8 mouse cellular contexts compared by ENCODE assay signal in genomic region chr17:70847751-70848510, GRCm38 (mm10). TPM values are rescaled to one million over a fixed set of nuclear protein-coding genes. Genes with fewer than 3 reads are reported as not detected.
DNase-seq lines count a peak whose midpoint lies in the region; ATAC-seq and TF ChIP-seq lines count a peak whose summit lies in the region.

No protein-coding gene starts in this region.

- H3K9ac ChIP-seq in lung, embryonic 15.5 days: peak overlapping the region; percentile 69
- H3K9ac ChIP-seq in forebrain, embryonic 13.5 days: peak overlapping the region; percentile 81
- H3K9ac ChIP-seq in intestine, postnatal 0 days (ENCODE audit: low read depth, low read length): peak overlapping the region; percentile 70
- peak overlapping the region; percentile 73 for H3K9ac ChIP-seq in midbrain, embryonic 12.5 days (replicated peaks)

- H3K4me3 ChIP-seq in lung, embryonic 15.5 days: peak overlapping the region; percentile 75
- peak overlapping the region; percentile 69 for H3K4me3 ChIP-seq in forebrain, embryonic 13.5 days
- H3K4me3 ChIP-seq in intestine, postnatal 0 days (ENCODE audit: low read depth, low read length): peak overlapping the region; percentile 78
- H3K4me3 ChIP-seq in midbrain, embryonic 12.5 days: peak overlapping the region; percentile 70

- peak overlapping the region; percentile 99 for H3K27ac ChIP-seq in lung, embryonic 15.5 days
- H3K27ac ChIP-seq in forebrain, embryonic 13.5 days: peak overlapping the region; percentile 89
- peak overlapping the region; percentile 96 for H3K27ac ChIP-seq in intestine, postnatal 0 days (ENCODE audit: low read depth, low read length)
- H3K27ac ChIP-seq in midbrain, embryonic 12.5 days (replicated peaks): peak overlapping the region; percentile 91

- under 1% methylated on average over 17 of the region's 17 CpGs for WGBS in lung, embryonic 15.5 days
- under 1% methylated on average over 17 of the region's 17 CpGs for WGBS in forebrain, embryonic 13.5 days
- WGBS in intestine, postnatal 0 days: under 1% methylated on average over 17 of the region's 17 CpGs
- under 1% methylated on average over 17 of the region's 17 CpGs for WGBS in midbrain, embryonic 12.5 days

- H3K9me3 ChIP-seq in lung, embryonic 15.5 days: no peaks in the 10 kb centered on the region
- H3K9me3 ChIP-seq in forebrain, embryonic 13.5 days (replicated peaks): no peaks in the 10 kb centered on the region
- H3K9me3 ChIP-seq in intestine, postnatal 0 days (ENCODE audit: control insufficient read depth): no peaks in the 10 kb centered on the region
- H3K9me3 ChIP-seq in midbrain, embryonic 12.5 days: no peaks in the 10 kb centered on the region

- H3K4me2 ChIP-seq in lung, embryonic 15.5 days: peak overlapping the region; percentile 94
- H3K4me2 ChIP-seq in forebrain, embryonic 13.5 days: peak overlapping the region; percentile 98
- peak overlapping the region; percentile 94 for H3K4me2 ChIP-seq in intestine, postnatal 0 days (replicated peaks; ENCODE audit: low read depth)
- H3K4me2 ChIP-seq in midbrain, embryonic 12.5 days (replicated peaks): peak overlapping the region; percentile 90

- H3K36me3 ChIP-seq in lung, embryonic 15.5 days: peaks cover 24% of the 10 kb centered on the region
- H3K36me3 ChIP-seq in forebrain, embryonic 13.5 days (ENCODE audit: poor library complexity, severe bottlenecking): peaks cover 10% of the 10 kb centered on the region
- peaks cover 7% of the 10 kb centered on the region; the same call in 1 of the 2 replicates for H3K36me3 ChIP-seq in intestine, postnatal 0 days (ENCODE audit: control insufficient read depth, insufficient read depth)
- H3K36me3 ChIP-seq in midbrain, embryonic 12.5 days: peaks cover 28% of the 10 kb centered on the region

- ATAC-seq in lung, embryonic 15.5 days (ENCODE audit: borderline replicate concordance, extremely low read depth, low FRiP score, low TSS enrichment): no peak
- ATAC-seq in forebrain, embryonic 13.5 days: no peak
- no peak for ATAC-seq in intestine, postnatal 0 days
- no peak for ATAC-seq in midbrain, embryonic 12.5 days (ENCODE audit: low FRiP score, low read depth)

- no peaks in the 10 kb centered on the region for H3K27me3 ChIP-seq in lung, embryonic 15.5 days
- peaks cover 20% of the 10 kb centered on the region for H3K27me3 ChIP-seq in forebrain, embryonic 13.5 days
- H3K27me3 ChIP-seq in intestine, postnatal 0 days (replicated peaks; ENCODE audit: control insufficient read depth, insufficient read depth, low read length): no peaks in the 10 kb centered on the region
- peaks cover 11% of the 10 kb centered on the region; the same call in 1 of the 2 replicates for H3K27me3 ChIP-seq in midbrain, embryonic 12.5 days

- TF ChIP-seq CTCF in intestine, postnatal 0 days (IDR thresholded peaks at IDR 0.05; ENCODE audit: low read depth): no peak

- no peak for DNase-seq in lung, postnatal 4 days
- no peak for DNase-seq in gastrocnemius, adult 8-10 months (ENCODE audit: low spot score in 2 of 2)
- DNase-seq in adrenal gland, postnatal 14 days: no peak
- no peak for DNase-seq in cerebellum, adult 9-11 months

- peaks cover 40% of the 10 kb centered on the region for H3K4me1 ChIP-seq in lung, embryonic 15.5 days
- H3K4me1 ChIP-seq in forebrain, embryonic 13.5 days: peaks cover 68% of the 10 kb centered on the region
- H3K4me1 ChIP-seq in intestine, postnatal 0 days (replicated peaks; ENCODE audit: control insufficient read depth, insufficient read depth, low read length): 0 out of 2 replicates have a peak, but pooled peaks cover 7% of the 10 kb centered on the region
- peaks cover 32% of the 10 kb centered on the region for H3K4me1 ChIP-seq in midbrain, embryonic 12.5 days

RNA-seq across cellular contexts. Expression of gene Tgif1, which starts 5.4 kb away (rescaled TPM):
- polyA plus RNA-seq in lung, embryonic 15.5 days (2015; fragmentation: Nextera tagmentation; extraction: Ambion mirVana): 63.6 and 72.3 TPM in 2 replicates
- polyA plus RNA-seq in forebrain, embryonic 13.5 days (2015; fragmentation: Nextera tagmentation; extraction: Ambion mirVana): 24.0 and 33.0 TPM in 2 replicates
- polyA plus RNA-seq in intestine, postnatal 0 days (2015; fragmentation: Nextera tagmentation; extraction: Ambion mirVana): 20.0 and 24.5 TPM in 2 replicates
- polyA plus RNA-seq in midbrain, embryonic 12.5 days (2016; fragmentation: Nextera tagmentation; extraction: Ambion mirVana): 50.1 and 58.9 TPM in 2 replicates
- 1 to 10 TPM; 5.6 to 7.2 (median 5.9) TPM for total RNA-seq in gastrocnemius, adult 8-10 months (2022)
- total RNA-seq in adrenal gland, postnatal 14 days (2021): 45.9 and 50.8 TPM in 2 replicates
